Mouse (Mus musculus): ENCODE results near the gene Olfr1278.
"Not testable (repeated sequence)": the region's sequence is repeated elsewhere in the genome, so short reads cannot be mapped to it uniquely, and the experiment has no call there.

The Olfr1278 gene

GRCm38 (mm10) chr2:111289836-111290235 lies at the start of gene Olfr1278:
Gene Olfr1278, plus strand, starts transcription at chr2:111290136.
- no peak for DNase-seq

GRCm38 (mm10) chr2:111254216-111254615 lies 35.7 kb upstream of the Olfr1278 start, which contains the start of gene Olfr1276:
Gene Olfr1276, plus strand, starts transcription at chr2:111254516.
- no peak for DNase-seq

GRCm38 (mm10) chr2:111274006-111274405 lies 15.9 kb upstream of the Olfr1278 start, which contains the start of gene Olfr1277:
Gene Olfr1277, minus strand, starts transcription at chr2:111274106.
- no peak for DNase-seq

- no peak for DNase-seq
Observed at GRCm38 (mm10) chr2:111298541-111298940, 8.6 kb downstream of the Olfr1278 start.

- no peak for DNase-seq
Observed at GRCm38 (mm10) chr2:111300374-111300773, 10.4 kb downstream of the Olfr1278 start, which contains the start of gene Olfr1279. Gene Olfr1279, plus strand, starts transcription at chr2:111300635.

- DNase-seq, result no peak
Observed at GRCm38 (mm10) chr2:111313717-111314116, 23.8 kb downstream of the Olfr1278 start, which contains the start of gene Olfr1280. Gene Olfr1280, plus strand, starts transcription at chr2:111314017.

- no peak for DNase-seq
Observed at GRCm38 (mm10) chr2:111326220-111326619, 36.3 kb downstream of the Olfr1278 start, which contains the start of gene Olfr1281. Gene Olfr1281, plus strand, starts transcription at chr2:111326520.

GRCm38 (mm10) chr2:111333721-111334120 lies 43.8 kb downstream of the Olfr1278 start:
- not testable (repeated sequence) for DNase-seq

GRCm38 (mm10) chr2:111335976-111336375 lies 46.0 kb downstream of the Olfr1278 start, which contains the start of gene Olfr1282:
Gene Olfr1282, minus strand, starts transcription at chr2:111336076.
- no peak for DNase-seq
